Mouse (Mus musculus): Measurements from ENCODE around the gene Arl6ip4.

GRCm38 (mm10) chr5:124138066-124138465, 22.2 kb downstream of the Arl6ip4 start:
- no peak for TF ChIP-seq POLR2A (IDR thresholded peaks at IDR 0.05; ENCODE audit: low read depth, low read length)
- TF ChIP-seq CTCF (conservative IDR thresholded peaks at IDR 0.05; ENCODE audit: insufficient read depth, insufficient read length, low read depth, low read length), result no peak
